Mouse (Mus musculus): ENCODE measurements around the gene Nek11. TPM values are rescaled to one million over a fixed set of nuclear protein-coding genes. Genes with fewer than 3 reads are reported as not detected.
A peak's percentile ranks its signal among the peaks of the same experiment; 100 is the strongest.
"Not testable (repeated sequence)": the region's sequence is repeated elsewhere in the genome, so short reads cannot be mapped to it uniquely, and the experiment has no call there.

The Nek11 gene
- polyA plus RNA-seq, 1 experiment from 2014 or later: 0.72 TPM

DNA sequence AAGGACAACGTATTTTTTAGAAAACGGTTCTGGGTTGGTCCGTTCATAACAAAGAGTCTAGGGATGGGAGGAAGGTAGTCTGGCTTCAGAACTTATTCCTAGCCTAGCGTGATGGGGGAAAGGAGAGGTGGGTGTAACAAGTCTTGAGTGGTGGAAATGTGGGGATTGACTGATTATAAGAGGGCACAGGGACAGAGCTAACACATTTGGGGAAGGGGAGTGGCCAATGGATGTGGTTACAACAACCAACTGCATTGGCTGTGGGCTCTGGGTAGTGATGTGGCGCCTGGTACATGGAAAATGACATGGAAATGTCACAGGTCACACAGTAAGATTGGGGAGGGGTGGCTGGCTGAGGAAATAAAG, 263.3 kb downstream of the Nek11 start:
- ATAC-seq (ENCODE audit: insufficient number of reproducible peaks, insufficient read depth, low FRiP score, low TSS enrichment): 0 out of 2 replicates have a peak, but pooled peaks have one; percentile 19
- no peaks in the 10 kb centered on the region for H3K9me3 ChIP-seq
- peaks cover 3% of the 10 kb centered on the region for H3K4me1 ChIP-seq
- no peaks in the 10 kb centered on the region for H3K27me3 ChIP-seq
- WGBS: 22% methylated on average over 5 of the region's 5 CpGs
- H3K36me3 ChIP-seq: no peaks in the 10 kb centered on the region
- H3K9ac ChIP-seq: no peak overlapping the region
- H3K4me3 ChIP-seq: peak overlapping the region; percentile 65
- peak overlapping the region; percentile 82 for H3K4me2 ChIP-seq (replicated peaks)
- no peak overlapping the region for H3K27ac ChIP-seq

DNA sequence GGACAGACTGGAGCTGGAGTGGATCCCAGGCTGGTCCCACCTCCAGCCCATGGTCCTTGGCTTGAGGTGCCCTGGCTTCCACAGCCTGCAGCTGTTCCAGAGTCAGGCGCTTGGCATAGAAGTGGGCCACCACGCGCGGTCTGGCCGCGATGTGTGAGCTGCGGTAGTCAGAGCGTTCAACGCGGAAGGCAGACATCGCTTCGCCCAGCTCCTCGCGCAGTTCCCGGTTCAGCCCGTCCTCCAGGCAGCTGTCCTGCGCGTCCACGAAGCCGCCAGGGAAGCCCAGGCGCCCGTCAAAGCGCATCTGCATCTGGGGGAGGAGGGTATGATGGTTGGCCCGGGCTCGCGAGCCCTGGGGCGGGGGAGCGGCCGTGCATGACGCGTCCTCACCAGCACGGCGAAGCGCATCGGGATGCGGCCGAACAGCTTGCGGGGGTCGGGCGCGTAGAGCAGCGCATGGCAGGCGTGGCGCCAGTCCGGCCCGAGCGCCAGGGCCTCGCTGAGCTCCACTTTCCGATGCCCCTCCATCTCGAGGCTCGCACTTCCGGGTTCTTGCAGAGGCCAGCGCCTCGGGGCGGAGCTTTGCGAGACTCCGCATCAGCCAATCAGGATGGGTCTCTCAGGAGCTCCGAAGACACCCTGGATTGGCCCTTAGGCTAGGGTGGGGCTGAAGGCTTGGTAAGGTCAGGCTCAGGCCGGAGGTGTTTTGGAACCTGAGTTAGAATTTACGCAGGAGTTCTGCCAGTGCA, 263.9 kb downstream of the Nek11 start, which contains the start of gene Nudt16:
TSS of gene Nudt16 (minus strand) at position 572 of the 749 bp plus-strand sequence.
- 1% methylated on average over 59 of the region's 60 CpGs for WGBS

DNA sequence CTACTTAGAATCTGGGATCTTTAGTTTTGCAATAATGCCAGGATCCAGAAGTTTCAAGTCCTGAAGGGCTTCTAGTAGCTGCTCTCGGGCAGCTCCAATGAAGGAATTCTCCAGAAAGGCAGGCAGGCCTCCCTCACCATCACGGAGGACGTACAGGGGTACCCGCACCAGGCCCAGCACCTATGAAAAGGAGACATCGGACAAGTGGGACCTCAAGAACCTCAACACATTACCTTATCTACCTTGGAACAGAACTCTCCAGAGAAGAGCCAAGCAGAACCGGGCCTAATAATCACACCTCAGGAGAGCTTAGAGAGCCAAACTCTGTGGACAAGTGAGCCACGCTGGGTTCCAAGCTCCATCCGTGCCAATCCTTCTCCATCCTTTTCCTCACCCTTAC, 265.0 kb downstream of the Nek11 start:
- ATAC-seq (ENCODE audit: insufficient number of reproducible peaks, insufficient read depth, low FRiP score, low TSS enrichment): no peak
- Histone ChIP-seq H3K36me3 (no peaks in the 10 kb centered on the region), H3K9ac (no peak overlapping the region), H3K27ac (no peak overlapping the region), H3K27me3 (no peaks in the 10 kb centered on the region), H3K4me3 (no peak overlapping the region), H3K4me2 (replicated peaks) (no peak overlapping the region), H3K9me3 (no peaks in the 10 kb centered on the region), H3K4me1 (peaks cover 3% of the 10 kb centered on the region)
- WGBS: 92% methylated on average over 8 of the region's 8 CpGs

More for the DNA sequence above, 263.9 kb downstream of the Nek11 start, which contains the start of gene Nudt16:
- H3K4me3 ChIP-seq: peak within 1 kb of the TSS; percentile 65
- H3K9ac ChIP-seq: peak within 1 kb of the TSS; percentile 61
- peak; percentile 95 for ATAC-seq (ENCODE audit: insufficient number of reproducible peaks, insufficient read depth, low FRiP score, low TSS enrichment)
- no peaks in the 10 kb centered on the region for H3K36me3 ChIP-seq
- peak within 1 kb of the TSS; percentile 82 for H3K4me2 ChIP-seq (replicated peaks)
- H3K4me1 ChIP-seq: peaks cover 3% of the 10 kb centered on the region
- H3K9me3 ChIP-seq: no peaks in the 10 kb centered on the region
- H3K27ac ChIP-seq: 0 out of 2 replicates have a peak within 1 kb of the TSS, but pooled peaks have one; percentile 51
- no peaks in the 10 kb centered on the region for H3K27me3 ChIP-seq

DNA sequence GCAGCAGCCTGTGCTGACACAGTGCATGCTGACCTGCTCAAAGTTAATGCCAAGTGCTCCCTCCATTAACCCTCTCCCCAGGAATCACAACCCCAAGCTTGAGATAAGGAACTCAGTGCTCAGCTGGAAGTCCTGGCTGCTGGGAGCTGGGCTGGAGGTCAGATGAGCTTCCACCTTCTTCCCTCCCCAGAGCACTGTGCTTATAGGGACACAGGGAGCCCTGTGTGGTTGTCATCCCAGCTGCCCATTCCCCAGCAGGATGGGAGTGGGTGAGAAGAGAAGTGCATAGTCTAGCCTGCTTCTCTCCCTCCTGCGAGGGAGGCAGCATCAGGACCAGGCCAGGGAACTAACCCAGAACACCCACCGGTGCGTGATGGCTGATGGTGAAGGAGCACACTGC, 270.1 kb downstream of the Nek11 start:
- not testable (repeated sequence) for H3K4me2 ChIP-seq (replicated peaks); H3K27me3 ChIP-seq; H3K36me3 ChIP-seq; H3K9me3 ChIP-seq; H3K4me3 ChIP-seq; H3K27ac ChIP-seq; ATAC-seq (ENCODE audit: insufficient number of reproducible peaks, insufficient read depth, low FRiP score, low TSS enrichment); H3K4me1 ChIP-seq; H3K9ac ChIP-seq
- WGBS: 67% methylated on average over 3 of the region's 3 CpGs

Other genes with a start within 250 kb of the Nek11 start
- 14.2 and 14.3 TPM in 2 replicates for gene Aste1, start 132 bp downstream of the Nek11 start, polyA plus RNA-seq (2016; fragmentation: Nextera tagmentation; extraction: Ambion mirVana)
- 65.7 and 65.9 TPM in 2 replicates for gene Atp2c1, start 131.8 kb upstream of the Nek11 start, polyA plus RNA-seq (2016; fragmentation: Nextera tagmentation; extraction: Ambion mirVana)
- gene Pik3r4, start 247.5 kb upstream of the Nek11 start, polyA plus RNA-seq (2016; fragmentation: Nextera tagmentation; extraction: Ambion mirVana): 28.1 and 32.2 TPM in 2 replicates

Data from embryonic facial prominence, embryonic 12.5 days (tissue).